Mouse (Mus musculus) cerebellum, adult 8-10 months (tissue): ENCODE results near the gene Dhrs7.
"Not testable (repeated sequence)": the region's sequence is repeated elsewhere in the genome, so short reads cannot be mapped to it uniquely, and the experiment has no call there.

Source experiments
- DNase-seq: peaks from one replicate; pipeline ENCODE4 v3.0.0; 2022

Gene Dhrs7

GRCm38 (mm10) chr12:72664735-72665337 is at the start of gene Dhrs7:
Gene Dhrs7 (minus strand): TSS chr12:72664909.
- peak; percentile 78 for DNase-seq

DNA sequence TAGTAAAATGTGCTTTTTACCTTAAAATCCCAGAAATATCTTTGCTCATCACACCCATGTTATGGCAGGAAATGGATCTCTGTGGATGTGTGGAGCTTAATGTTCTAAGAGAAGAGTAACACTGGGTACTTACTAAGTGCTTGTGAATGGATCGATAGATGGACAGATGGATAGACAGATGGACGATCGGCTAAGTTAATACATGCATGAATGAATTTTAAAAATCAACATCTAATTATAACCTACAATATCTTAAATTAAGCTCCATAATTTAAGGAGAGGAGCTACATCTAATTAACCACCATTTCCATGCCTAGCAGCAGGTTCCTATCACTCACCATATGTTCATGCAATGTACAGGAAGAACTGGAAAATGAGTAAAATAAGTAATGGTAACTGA is 45.3 kb upstream of the Dhrs7 start:
- DNase-seq = no peak

- no peak for DNase-seq
Observed at GRCm38 (mm10) chr12:72704068-72704467, 39.4 kb upstream of the Dhrs7 start.

DNA sequence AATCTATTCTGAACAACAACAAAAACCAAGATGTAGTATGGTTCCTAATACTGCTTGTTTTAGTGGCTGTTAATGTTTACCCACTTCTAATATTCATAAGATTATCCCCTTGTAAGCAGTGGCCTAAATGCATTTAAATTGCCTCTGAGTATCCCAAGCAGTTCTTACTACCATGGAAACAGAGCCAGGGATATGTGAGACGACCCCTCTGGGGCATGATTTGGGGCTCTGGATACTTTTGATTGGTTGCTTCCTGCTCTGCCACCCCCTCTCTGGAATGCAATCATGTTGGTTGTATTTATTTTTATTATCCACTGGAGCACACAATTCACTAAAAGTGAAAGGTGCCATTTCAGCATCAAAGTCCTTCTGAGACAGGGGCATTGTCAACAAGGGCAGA is 35.3 kb upstream of the Dhrs7 start:
- DNase-seq = no peak

- DNase-seq = no peak
Observed at GRCm38 (mm10) chr12:72694901-72695463, 30.3 kb upstream of the Dhrs7 start.

DNA sequence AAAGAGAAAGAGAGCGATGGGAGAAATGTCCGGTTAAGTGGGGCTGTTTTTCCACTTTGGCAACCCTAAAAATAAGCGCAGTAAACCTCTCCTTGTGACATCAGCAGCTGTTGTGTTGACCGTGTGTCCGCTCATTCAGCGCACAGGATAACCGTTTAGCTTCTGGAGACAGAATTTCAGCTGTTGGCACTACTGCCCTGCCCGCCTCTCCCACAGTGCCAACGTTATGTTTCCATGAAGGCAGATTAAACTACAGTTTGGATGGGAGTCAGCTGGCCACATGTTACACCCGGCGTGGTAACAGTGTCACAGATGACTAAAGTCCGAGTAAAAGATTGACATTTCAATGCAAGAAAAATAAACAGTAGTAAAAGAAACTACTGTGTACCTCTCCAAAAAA is 29.7 kb upstream of the Dhrs7 start:
- no peak for DNase-seq

- peak; percentile 21 for DNase-seq
Observed at GRCm38 (mm10) chr12:72693895-72694294, 29.2 kb upstream of the Dhrs7 start.

- DNase-seq = not testable (repeated sequence)
Observed at GRCm38 (mm10) chr12:72688281-72688680, 23.6 kb upstream of the Dhrs7 start.

- not testable (repeated sequence) for DNase-seq
Observed at GRCm38 (mm10) chr12:72687741-72688140, 23.0 kb upstream of the Dhrs7 start.

GRCm38 (mm10) chr12:72686566-72686965 is 21.9 kb upstream of the Dhrs7 start:
- DNase-seq = not testable (repeated sequence)

- no peak for DNase-seq
Observed at GRCm38 (mm10) chr12:72683612-72684011, 18.9 kb upstream of the Dhrs7 start.

GRCm38 (mm10) chr12:72682511-72683282 is 18.0 kb upstream of the Dhrs7 start:
- no peak for DNase-seq

DNA sequence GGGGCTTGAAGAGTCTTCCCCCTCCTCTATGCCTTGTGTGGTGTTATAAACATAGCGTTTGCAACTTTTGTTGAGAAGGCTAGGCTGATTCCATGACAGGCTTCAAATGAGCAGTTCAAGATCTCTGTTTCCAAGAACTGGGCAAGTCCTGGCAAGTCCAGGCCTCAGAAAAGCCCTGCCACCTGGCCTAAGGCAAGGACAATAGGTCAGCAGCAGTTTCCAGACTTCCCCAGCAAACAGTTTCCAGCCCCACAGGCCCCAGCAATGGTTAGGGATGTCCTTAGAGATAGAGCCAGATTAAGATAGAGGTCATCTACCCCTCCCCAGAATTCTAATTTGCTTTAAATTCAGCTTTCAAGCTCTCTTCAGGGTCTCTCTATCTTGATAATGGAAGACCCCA is 17.2 kb upstream of the Dhrs7 start:
- DNase-seq = no peak

- no peak for DNase-seq
Observed at GRCm38 (mm10) chr12:72679635-72680034, 14.9 kb upstream of the Dhrs7 start.

DNA sequence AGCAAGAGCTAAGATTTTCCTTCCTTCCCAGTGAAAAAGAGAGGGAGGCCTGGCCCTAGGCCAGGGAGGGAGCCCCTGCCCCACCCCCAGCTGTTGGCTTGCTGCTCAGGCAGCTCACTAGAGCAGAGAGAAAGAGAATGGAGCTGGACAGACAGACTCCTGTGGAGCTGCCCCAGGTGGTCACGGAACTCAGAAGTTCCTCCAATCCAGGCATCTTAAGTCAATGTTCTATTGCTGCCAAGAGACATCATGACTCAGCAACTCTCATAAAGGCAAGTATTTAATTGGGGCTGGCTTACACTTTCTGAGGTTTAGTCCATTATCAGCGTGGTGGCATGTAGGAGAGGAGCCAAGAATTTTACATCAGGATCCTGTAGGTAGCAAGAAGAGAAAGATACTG is 10.1 kb upstream of the Dhrs7 start:
- DNase-seq = no peak

DNA sequence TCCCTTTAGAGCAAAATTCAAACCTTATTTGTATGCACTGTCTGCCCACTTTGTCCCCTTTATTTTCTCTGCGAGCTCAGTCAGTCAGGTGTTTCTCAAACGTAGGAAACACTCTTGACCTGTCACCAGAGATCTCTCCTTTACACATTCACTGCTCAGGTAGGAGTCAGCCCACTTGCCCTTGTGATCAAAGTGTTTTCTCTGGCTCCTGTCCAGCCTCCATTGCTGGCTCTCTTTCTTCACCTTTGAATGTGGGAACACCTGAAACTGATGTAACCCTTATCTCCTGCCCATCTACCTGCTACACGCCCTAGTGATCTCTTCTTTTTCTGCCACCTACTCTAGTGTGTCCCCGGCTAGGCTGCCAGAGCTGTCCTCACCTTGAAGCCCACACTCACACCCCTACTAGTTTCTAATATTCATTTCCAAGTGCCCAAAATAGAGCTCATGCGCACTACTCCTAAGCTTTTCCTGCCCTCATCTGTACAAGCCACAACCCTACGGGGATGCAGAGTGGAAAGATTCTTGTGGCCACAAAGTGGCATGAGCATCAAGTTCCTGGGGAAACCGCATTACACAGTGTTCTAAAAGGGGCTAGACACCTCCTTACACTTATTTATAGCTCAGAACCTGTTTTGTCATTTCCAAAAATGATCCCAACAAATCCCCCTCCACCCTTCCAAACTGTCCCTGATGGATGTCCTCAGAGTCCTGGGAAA is 9.5 kb upstream of the Dhrs7 start:
- no peak for DNase-seq

GRCm38 (mm10) chr12:72671516-72672135 is 6.9 kb upstream of the Dhrs7 start:
- no peak for DNase-seq

DNA sequence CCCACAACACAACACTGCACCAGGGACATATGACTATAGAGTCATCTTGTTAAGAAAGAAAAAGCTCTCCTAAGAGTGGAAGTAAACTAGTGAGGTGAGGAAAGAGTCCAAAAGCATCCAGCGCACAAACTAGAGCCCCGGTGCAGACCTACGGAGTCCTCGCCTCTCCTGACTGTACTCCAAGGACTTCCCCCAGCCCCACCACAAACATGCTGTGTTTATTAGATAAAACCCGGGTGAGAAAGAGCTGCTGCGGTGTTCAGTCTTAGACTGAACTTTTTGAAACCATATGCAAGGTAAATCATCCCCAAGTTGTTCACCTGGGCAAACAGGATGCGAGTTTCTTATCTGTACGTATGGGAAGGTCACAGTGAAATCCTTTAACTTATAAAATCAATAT is 6.2 kb upstream of the Dhrs7 start:
- no peak for DNase-seq

GRCm38 (mm10) chr12:72667868-72668469 is 3.3 kb upstream of the Dhrs7 start:
- DNase-seq = no peak

DNA sequence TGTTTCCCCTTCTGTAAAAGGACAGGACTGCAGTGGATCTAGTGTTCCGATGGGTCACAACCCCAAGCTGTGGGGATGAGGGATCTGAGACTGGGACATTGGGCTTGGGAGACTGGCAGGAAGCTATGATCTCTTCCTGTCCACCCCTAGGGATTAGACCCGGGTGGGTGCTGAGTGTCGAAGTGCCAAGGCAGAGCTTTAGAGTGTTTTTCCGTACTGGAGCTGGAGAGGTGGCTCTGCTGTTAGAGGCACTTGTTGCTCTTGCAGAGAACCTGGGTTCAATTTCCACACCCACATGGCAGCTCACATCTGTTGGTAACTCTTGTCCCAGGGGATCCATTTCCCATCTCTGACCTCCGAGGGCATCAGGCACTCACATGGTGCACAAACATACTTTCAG is 1.3 kb upstream of the Dhrs7 start:
- no peak for DNase-seq

GRCm38 (mm10) chr12:72664020-72664734 is 532 bp downstream of the Dhrs7 start:
- peak; percentile 41 for DNase-seq

- no peak for DNase-seq
Observed at GRCm38 (mm10) chr12:72655775-72656174, 8.9 kb downstream of the Dhrs7 start.
